Mouse (Mus musculus) 416B (cell line): ENCODE data around the gene Stx6.

Source experiments
- DNase-seq: peaks from one replicate; pipeline ENCODE4 v3.0.0; 2011; ENCODE audit warnings: low read depth

Gene Stx6

DNA sequence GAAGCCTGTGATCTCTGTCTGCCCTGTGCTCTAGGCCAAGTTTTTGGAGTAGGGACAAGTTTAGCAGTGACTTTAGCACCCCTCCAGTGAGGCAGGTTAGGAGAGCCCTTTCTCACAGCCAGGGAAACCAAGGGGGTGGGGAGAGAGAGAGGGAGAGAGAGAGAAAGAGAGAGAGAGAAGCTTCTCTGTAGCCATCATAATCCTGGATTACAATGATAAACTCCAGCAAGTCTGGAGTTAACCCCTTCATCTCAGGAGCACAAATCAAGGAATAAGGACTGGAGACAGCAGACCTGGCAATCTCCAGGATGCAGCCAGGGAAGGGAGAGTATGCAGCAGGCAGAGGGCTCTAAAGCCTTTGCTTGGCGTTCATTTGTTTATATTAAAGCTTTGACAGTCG is 77.1 kb downstream of the Stx6 start:
- no peak for DNase-seq

- DNase-seq = no peak
These were observed 78.0 kb downstream of the Stx6 start for GRCm38 (mm10) chr1:155236306-155237024.

- DNase-seq = no peak
These were observed 78.9 kb downstream of the Stx6 start for GRCm38 (mm10) chr1:155237390-155237789.

DNA sequence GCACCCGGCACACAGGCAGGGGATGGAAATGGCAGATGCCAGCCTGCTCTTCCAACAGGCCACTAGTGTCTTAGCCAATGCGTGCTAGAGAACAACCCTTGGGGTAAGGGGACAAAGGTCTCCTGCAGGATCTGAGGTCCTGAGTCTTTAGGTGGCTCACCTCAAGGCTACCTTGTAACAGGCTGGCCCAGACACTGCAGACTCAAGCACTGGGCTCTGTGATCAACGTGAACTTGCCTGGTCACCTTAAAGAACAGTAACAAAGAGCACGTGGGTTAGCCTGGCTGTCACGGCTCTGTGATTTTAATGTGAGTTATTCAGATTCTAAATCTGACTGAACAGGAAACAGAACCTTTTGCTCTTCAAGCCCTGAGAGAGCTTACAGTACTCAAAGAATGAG is 79.6 kb downstream of the Stx6 start:
- DNase-seq = no peak

- DNase-seq = no peak
These were observed 80.7 kb downstream of the Stx6 start for GRCm38 (mm10) chr1:155239169-155239568.

DNA sequence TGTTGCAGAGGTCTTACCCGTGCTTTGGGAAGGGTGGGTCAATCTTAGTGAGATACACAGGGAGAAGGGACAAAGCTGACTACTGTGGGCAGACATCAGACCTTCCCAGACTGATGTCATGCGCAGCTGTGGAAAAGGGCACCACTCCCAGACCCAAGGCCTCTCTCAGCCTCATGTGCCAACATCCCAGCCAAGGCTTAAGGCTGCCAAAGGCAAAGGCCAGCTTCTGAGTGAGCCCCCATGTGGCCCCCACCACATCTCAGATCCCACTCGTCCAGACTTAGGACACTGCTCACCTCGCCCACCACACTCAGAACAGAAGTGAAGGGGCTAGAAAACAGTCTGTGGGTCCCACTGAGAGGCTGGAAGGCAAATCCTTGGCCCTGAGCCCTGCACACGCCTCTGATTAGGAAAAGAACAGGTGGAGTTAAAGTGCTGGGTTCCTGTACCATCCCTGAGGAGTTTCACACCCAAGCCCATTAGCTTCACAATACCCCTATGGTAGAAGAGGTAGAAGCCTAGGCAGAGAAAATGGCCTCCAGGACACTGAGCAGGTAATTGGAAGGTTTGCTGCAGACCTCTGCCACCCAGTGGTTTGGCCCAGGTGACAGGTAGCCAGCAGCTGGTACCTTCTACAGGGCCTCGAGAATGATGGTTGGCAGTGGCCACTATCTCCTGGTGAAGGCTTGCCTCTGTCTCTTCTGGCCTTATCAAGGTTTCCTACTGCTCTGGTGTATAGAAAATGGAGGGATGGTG is 81.6 kb downstream of the Stx6 start:
- no peak for DNase-seq

DNA sequence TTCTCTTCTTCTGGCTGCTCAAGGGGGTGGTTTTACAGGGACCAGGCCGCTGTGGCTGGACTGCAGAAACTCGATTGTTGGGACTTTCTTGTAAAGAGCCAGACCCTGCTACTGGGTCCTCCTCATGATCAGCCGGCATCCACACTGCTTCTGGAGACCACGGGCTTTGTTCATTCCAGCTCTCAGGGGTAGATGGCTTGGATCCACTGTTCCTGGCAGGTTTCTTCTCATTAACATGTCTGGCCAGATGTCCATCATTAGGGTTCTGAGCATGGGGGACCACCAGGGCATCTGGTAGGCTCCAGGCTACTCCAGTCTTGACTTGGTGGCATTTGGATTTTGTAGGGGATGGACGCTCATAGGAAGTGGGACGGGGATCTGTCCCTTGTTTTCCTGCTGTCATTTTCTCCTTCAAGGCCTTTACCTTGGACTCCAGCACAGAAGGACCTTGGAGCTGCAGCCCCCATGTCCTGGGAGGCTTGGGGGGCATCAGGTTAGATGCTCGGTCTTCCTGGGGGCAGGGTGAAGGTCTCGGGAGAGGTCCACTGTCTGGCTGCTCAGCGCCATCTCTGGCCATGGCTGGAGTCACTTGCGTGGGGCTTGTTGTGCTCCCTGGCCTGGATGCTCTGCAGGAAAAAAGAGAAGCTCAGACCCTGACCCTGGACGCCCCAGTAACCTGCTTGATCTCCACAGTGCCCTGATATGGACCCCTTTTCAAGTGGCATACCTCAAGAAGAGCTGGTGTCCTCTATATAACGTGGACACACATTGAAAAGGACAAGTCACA is 83.4 kb downstream of the Stx6 start:
- DNase-seq = no peak

DNA sequence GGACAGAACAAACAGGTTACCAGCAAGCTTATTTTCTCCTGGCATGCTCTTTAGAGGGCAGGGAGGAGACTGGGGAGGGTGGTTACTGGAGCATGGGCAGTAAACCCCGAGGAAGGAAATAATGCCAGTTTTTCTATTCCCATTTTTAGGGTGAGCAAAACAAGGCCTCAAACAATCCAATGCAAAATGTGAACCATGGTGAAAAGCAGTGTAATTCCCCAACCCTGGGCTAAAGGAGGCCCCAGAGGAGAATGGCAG is 83.9 kb downstream of the Stx6 start:
- no peak for DNase-seq

GRCm38 (mm10) chr1:155243797-155244770 is 85.6 kb downstream of the Stx6 start, which contains the start of gene BC034090:
Gene BC034090 (minus strand): TSS chr1:155244444.
- no peak for DNase-seq

DNA sequence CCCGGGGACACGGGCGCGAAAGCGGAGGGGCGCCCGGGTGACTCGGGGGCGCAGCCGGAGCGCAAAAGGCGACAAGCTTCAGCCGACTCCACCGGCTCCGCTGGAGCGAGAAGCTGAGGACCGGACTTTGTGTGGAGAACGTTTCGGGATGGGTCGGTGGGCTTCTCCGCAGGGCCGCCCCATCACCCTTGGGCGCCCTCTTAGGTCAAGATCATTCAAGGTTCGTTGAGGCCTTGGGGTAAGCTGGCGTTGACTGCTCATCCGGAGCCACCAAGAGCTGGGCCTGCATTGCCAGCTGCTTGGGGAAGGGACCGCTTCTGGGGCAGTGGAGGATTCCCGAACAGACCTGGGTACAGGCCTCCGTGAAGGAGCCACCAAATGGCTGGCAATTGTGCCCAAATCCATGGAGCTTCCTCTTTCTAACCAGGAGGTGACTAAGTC is 86.3 kb downstream of the Stx6 start:
- no peak for DNase-seq

GRCm38 (mm10) chr1:155245516-155245915 is 87.0 kb downstream of the Stx6 start:
- DNase-seq = no peak

- DNase-seq = no peak
These were observed 88.9 kb downstream of the Stx6 start for GRCm38 (mm10) chr1:155247441-155247840.

DNA sequence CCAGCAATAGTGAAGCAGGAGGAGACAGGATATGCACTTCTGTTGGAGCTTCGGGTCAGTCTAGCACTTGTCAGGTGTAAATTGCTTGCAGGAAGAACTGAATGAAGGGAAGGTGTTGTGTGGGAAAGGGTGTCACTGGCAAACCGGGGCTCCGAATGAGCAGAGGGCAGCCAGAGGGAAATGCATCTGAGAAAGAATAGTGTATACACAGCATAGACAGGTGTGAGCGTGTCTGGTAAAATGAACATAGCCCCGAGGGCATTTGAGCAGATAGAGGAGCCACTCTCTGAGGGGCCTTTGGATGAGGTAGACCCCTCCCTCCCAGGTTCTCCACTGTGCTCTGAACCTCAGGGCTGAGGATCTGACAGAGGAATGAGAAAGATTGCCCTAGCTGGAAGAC is 89.5 kb downstream of the Stx6 start:
- no peak for DNase-seq

DNA sequence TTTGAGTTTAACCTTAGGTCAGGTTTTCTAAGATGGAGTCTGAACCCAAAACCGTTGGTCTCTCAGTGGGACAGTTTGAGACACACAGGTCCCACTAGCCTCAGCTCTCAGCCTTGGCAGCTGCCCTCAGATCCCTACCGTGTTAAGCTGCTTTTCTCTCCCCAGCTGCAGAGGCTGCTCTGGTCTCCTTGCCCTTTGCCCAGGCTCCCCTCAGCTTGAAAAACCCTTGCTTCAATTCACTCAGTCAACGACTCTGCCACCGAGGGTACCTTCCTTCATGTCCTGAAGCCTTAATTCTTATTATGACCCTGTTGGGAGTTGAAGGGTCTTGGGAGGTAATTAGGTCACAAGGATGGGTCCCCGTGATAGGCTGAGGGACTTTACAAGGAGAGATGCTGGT is 91.4 kb downstream of the Stx6 start:
- DNase-seq = no peak

DNA sequence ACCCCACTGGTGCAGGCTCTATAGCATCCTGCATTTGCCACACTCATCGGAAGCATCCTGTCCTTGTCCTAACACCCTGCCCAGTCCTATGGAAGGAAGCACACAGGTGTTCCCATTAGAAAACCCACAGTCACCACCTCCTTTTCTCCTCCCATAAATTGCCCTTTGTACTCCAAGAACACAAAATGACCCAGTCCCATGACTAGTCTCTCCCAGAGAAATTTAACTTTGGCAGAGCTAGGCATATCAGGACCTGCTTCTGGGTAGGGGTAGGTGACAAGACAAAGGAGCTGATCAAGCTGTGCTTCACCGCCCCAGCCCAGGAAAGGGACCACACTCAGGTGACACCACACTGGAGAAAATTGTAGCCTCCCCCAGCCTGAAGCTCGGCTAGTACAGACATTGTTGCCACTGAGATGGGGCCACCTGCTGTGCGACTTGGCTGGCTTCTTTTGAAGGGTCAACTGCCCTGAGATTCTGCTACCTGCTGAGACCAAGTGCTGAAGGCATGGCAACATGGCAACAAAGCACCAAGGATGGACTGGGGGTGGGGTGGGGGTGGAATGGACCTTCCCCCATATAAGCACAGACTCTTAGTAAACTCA is 92.1 kb downstream of the Stx6 start:
- no peak for DNase-seq

DNA sequence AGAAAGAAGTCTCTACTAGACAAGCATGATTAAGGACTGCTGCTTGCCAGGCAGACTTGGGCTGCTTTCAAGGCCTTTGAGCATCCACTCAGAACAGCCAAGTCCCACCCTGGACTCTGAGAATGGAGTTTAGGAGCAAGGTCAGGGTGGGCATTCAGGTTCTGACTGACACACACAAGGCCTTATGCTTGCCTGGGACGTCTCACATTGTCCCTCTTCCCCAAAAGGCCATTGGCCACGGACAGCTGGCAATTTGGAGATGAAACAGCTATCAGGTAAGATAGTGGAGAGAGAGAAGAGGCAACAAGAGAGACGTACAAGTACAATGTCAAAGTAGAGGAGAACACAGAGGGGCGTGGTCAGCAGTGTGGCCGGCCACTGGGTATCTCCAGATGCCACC is 93.1 kb downstream of the Stx6 start:
- no peak for DNase-seq

DNA sequence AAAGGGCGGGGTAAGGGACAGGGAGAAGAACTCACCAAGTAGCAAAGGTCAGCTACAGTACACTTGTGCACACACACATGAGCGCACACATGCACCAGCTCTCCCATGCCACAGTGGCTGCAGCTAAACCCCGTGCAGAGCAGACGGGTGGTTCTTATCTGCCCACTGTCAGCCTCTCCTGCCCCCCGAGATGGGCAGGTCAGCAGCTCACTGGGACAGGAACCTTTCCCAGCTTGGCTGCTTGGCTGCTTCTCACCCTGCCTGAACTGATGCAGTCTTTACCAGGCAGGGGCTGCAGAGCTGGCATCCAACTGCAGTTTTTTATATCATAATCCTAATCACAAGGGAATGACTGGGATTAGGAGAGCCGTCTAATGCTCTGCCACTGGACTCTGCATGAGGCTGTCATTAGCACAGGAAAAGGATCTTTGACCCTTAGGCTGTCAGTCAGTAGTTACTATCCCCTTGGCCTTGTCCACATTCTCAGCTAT is 94.2 kb downstream of the Stx6 start:
- no peak for DNase-seq

DNA sequence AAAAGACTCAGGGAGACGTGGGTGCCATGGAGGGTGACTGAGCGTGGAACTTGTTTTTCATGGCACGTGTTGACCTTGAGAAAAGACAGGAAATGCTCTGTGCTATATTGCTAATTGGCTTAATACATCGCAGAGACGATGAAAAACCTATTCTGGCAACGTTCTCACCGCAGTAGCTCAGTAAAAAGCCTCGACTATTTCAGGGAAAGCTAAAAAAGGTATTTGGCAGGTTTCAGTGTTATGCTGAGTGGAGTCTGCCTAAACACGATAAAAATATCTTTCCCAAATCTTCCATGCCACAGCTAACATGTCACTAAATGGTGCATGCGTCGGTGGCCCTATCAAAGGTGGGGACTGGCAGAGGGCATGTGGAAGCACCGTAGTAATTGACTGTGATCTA is 94.6 kb downstream of the Stx6 start:
- DNase-seq = no peak

DNA sequence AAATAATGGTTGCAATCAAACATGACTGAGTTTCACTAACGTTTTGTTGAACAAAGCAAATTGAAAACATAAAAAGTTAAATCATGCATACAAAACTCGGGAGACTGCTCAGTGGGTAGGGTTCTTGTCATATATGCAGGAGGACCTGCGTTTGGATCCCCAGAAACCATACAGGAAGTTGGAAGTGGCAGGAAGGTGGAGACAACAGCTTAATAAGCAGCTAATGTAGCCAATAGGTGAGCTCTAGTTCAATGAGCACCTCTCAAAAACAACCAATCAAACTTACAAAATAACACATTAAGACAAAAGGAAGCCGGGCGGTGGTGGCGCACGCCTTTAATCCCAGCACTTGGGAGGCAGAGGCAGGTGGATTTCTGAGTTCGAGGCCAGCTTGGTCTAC is 95.8 kb downstream of the Stx6 start:
- no peak for DNase-seq
